Mouse (Mus musculus): ENCODE data around the gene Tmf1. TPM values are rescaled to one million over a fixed set of nuclear protein-coding genes. Genes with fewer than 3 reads are reported as not detected.

The Tmf1 gene
- total and polyA plus RNA-seq, 3 experiments, result 13.5 to 19.2 TPM; not detected in 1

DNA sequence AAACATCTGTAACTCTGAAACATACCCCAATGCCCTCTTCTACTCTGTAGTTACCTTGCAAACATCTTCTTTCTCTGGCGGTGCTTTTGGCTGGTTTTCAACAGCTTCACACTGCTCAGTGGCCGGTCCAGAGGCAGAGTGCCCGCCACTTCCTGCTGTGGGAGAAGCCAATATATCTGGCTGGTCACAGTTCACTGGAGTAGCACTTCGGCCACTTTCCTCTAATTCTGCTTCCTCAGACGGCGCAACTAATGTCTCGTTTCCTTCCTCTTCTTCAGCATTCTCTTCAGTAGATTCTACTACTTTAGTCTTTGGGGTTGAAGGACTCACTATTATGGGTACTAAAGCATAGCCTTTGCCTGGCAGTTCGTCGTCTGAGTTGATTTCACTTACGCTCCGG lies 3.2 kb downstream of the Tmf1 start:
- no peak overlapping the region for H3K9ac ChIP-seq (ENCODE audit: control insufficient read depth, low read depth, low read length, poor library complexity, severe bottlenecking)
- TF ChIP-seq ZMIZ1 (IDR thresholded peaks at IDR 0.05; ENCODE audit: low read depth, low read length) (no peak), ZNF384 (IDR thresholded peaks at IDR 0.05; ENCODE audit: low read depth, low read length) (no peak), NELFE (IDR thresholded peaks at IDR 0.05; ENCODE audit: low read depth, low read length) (no peak), CHD2 (IDR thresholded peaks at IDR 0.05; ENCODE audit: low read length) (no peak), BHLHE40 (IDR thresholded peaks at IDR 0.05; ENCODE audit: borderline replicate concordance, low read depth, low read length) (no peak), POLR2AphosphoS5 (IDR thresholded peaks at IDR 0.05; ENCODE audit: borderline replicate concordance, low read depth, low read length) (no peak), UBTF (IDR thresholded peaks at IDR 0.05; ENCODE audit: borderline replicate concordance, insufficient read depth, low read depth, low read length) (no peak), NRF1 (IDR thresholded peaks at IDR 0.05; ENCODE audit: insufficient read depth, low read depth, low read length, poor library complexity, severe bottlenecking) (no peak), USF1 (IDR thresholded peaks at IDR 0.05; ENCODE audit: low read depth, low read length) (no peak), MEF2A (IDR thresholded peaks at IDR 0.05; ENCODE audit: extremely low read depth, insufficient replicate concordance, low read depth, low read length, poor library complexity, severe bottlenecking) (no peak), KAT2A (conservative IDR thresholded peaks at IDR 0.05; ENCODE audit: low read depth, low read length) (no peak)
- DNase-seq (ENCODE audit: low read depth, low spot score), result no peak
- no peaks in the 10 kb centered on the region for H3K9me3 ChIP-seq (replicated peaks; ENCODE audit: insufficient read depth, low read length)
- peaks cover 26% of the 10 kb centered on the region for H3K79me2 ChIP-seq (ENCODE audit: control insufficient read depth, insufficient read depth, low read length, poor library complexity)
- H3K27me3 ChIP-seq (ENCODE audit: control insufficient read depth in 1 of 2, insufficient read depth in 2 of 2, low read length in 2 of 2), result no peaks in the 10 kb centered on the region
- H3K4me1 ChIP-seq (ENCODE audit: control insufficient read depth in 1 of 2, insufficient read depth in 2 of 2, low read length in 2 of 2), result peaks cover 0 to 12% of the 10 kb centered on the region in 2 experiments; a peak in 2 of 4 replicates
- peaks cover 12 to 15% of the 10 kb centered on the region in 2 experiments for H3K36me3 ChIP-seq (ENCODE audit: control insufficient read depth in 1 of 2, insufficient read depth in 2 of 2, low read length in 2 of 2)
- H3K27ac ChIP-seq (ENCODE audit: control insufficient read depth, low read depth, low read length), result no peak overlapping the region
- H3K4me3 ChIP-seq (ENCODE audit: control insufficient read depth in 1 of 2, insufficient read depth in 1 of 2, low read depth in 2 of 2, low read length in 2 of 2), result no peak overlapping the region

- no peak overlapping the region for H3K27ac ChIP-seq (ENCODE audit: control insufficient read depth, low read depth, low read length)
Measured at GRCm38 (mm10) chr6:97150156-97150555, 28.8 kb downstream of the Tmf1 start.

More at GRCm38 (mm10) chr6:97150156-97150555, 28.8 kb downstream of the Tmf1 start:
- peak; percentile 58 for DNase-seq (ENCODE audit: low read depth, low spot score)
- H3K4me3 ChIP-seq (ENCODE audit: control insufficient read depth in 1 of 2, insufficient read depth in 1 of 2, low read depth in 2 of 2, low read length in 2 of 2), result no peak overlapping the region
- no peaks in the 10 kb centered on the region for H3K9me3 ChIP-seq (replicated peaks; ENCODE audit: insufficient read depth, low read length)
- peaks cover 0 to 7% of the 10 kb centered on the region in 2 experiments; a peak in 2 of 4 replicates for H3K4me1 ChIP-seq (ENCODE audit: control insufficient read depth in 1 of 2, insufficient read depth in 2 of 2, low read length in 2 of 2)
- H3K9ac ChIP-seq (ENCODE audit: control insufficient read depth, low read depth, low read length, poor library complexity, severe bottlenecking), result no peak overlapping the region
- H3K79me2 ChIP-seq (ENCODE audit: control insufficient read depth, insufficient read depth, low read length, poor library complexity), result no peaks in the 10 kb centered on the region; the same call in 1 of the 2 replicates
- TF ChIP-seq ZC3H11A (IDR thresholded peaks at IDR 0.05; ENCODE audit: low read depth, low read length), result peak; percentile 30; the same call in 1 of the 2 replicates
- TF ChIP-seq JUND (IDR thresholded peaks at IDR 0.05; ENCODE audit: low read depth, low read length), result no peak
- peak; percentile 31 for TF ChIP-seq RAD21 (IDR thresholded peaks at IDR 0.05; ENCODE audit: low read depth, low read length)
- TF ChIP-seq CTCF (IDR thresholded peaks at IDR 0.05 in 2 of 3, conservative IDR thresholded peaks at IDR 0.05 in 1 of 3; ENCODE audit: control insufficient read depth in 1 of 3, insufficient read depth in 1 of 3, low read depth in 2 of 3, low read length in 3 of 3, poor library complexity in 1 of 3, severe bottlenecking in 1 of 3), result peak; percentile 37 to 54 (median 46)
- TF ChIP-seq HCFC1 (IDR thresholded peaks at IDR 0.05; ENCODE audit: low read depth, low read length), result no peak
- TF ChIP-seq SMC3 (IDR thresholded peaks at IDR 0.05; ENCODE audit: low read depth, low read length), result peak; percentile 47
- H3K27me3 ChIP-seq (ENCODE audit: control insufficient read depth in 1 of 2, insufficient read depth in 2 of 2, low read length in 2 of 2), result no peaks in the 10 kb centered on the region
- peaks cover 3 to 6% of the 10 kb centered on the region in 2 experiments for H3K36me3 ChIP-seq (ENCODE audit: control insufficient read depth in 1 of 2, insufficient read depth in 2 of 2, low read length in 2 of 2)

Data from MEL (cell line).